Mouse (Mus musculus): ENCODE results near the gene Syt1. TPM values are rescaled to one million over a fixed set of nuclear protein-coding genes. Genes with fewer than 3 reads are reported as not detected.

Gene Syt1
- polyA plus RNA-seq, 1 experiment from 2014 or later, result 0.29 TPM

GRCm38 (mm10) chr10:108567456-108567855 lies 443.3 kb downstream of the Syt1 start:
- no peak overlapping the region for H3K4me2 ChIP-seq
- WGBS (ENCODE audit: insufficient replicate concordance), result 85% methylated on average over 6 of the region's 6 CpGs
- no peak overlapping the region for H3K9ac ChIP-seq
- H3K4me3 ChIP-seq, result no peak overlapping the region
- no peaks in the 10 kb centered on the region for H3K4me1 ChIP-seq
- H3K36me3 ChIP-seq, result no peaks in the 10 kb centered on the region
- 0 out of 2 replicates have a peak, but pooled peaks cover 3% of the 10 kb centered on the region for H3K27me3 ChIP-seq (replicated peaks)
- no peak for ATAC-seq
- no peaks in the 10 kb centered on the region for H3K9me3 ChIP-seq (replicated peaks)
- H3K27ac ChIP-seq, result no peak overlapping the region

DNA sequence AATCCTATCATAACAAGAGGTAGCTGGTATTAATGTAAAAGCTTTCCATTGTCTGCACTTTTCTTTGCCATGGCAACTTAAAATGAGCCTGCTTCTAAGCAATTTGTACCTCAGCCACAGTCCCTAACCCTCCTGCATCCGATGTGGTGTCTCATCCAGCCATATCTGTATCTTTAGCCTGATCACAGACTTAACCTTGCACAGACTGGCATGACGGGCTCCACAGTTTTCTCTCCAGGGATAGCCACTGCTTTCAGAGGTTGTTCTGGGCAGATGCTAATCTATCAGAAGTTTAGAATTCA lies 451.2 kb downstream of the Syt1 start:
- no peaks in the 10 kb centered on the region for H3K4me1 ChIP-seq
- H3K36me3 ChIP-seq, result no peaks in the 10 kb centered on the region
- no peak overlapping the region for H3K4me3 ChIP-seq
- WGBS (ENCODE audit: insufficient replicate concordance), result 61% methylated on average over 2 of the region's 2 CpGs
- H3K27ac ChIP-seq, result no peak overlapping the region
- H3K4me2 ChIP-seq, result no peak overlapping the region
- H3K9me3 ChIP-seq (replicated peaks), result no peaks in the 10 kb centered on the region
- H3K9ac ChIP-seq, result no peak overlapping the region
- H3K27me3 ChIP-seq (replicated peaks), result no peaks in the 10 kb centered on the region
- ATAC-seq, result no peak

DNA sequence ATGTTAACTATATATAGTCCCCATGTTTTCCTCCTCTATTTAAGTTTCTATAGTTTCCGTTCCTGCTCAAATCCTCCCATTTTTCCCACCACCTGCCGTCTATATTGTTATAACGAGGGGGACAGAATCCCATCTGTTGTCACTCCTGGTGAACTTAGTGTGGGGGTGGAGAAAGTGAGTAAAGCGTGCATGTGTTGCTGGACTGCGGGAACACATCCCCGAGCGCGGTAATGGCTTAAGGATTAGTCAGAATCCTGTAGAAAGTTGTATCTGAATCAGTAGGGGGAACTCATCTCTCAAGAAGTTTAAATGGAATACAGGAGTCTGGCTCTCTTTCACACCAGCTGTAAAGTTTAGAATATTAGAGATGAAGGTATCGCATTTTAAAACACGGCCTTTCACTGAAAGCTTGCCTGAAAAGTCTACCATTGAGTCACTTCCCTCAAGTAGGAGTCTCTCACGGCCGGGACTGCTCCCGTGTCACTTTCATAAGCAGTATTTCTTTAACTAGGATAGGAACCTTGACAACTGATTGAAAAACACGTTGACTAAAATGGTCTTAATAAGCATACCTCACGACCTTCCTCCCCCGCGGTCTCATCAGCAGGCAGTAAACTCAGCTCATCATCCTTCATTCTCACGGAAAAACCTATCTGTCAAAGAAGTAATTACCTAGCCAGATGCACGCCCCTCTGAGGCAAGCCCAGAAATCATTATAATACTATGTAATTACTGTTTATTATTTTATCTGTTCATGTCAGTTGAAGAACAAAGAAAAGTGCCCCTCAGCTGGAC lies 451.8 kb downstream of the Syt1 start:
- no peak overlapping the region for H3K9ac ChIP-seq
- no peak overlapping the region for H3K27ac ChIP-seq
- no peak overlapping the region for H3K4me2 ChIP-seq
- H3K4me3 ChIP-seq, result no peak overlapping the region
- 74% methylated on average over 19 of the region's 19 CpGs for WGBS (ENCODE audit: insufficient replicate concordance)
- no peaks in the 10 kb centered on the region for H3K36me3 ChIP-seq
- H3K27me3 ChIP-seq (replicated peaks), result no peaks in the 10 kb centered on the region
- H3K9me3 ChIP-seq (replicated peaks), result no peaks in the 10 kb centered on the region
- ATAC-seq, result no peak
- H3K4me1 ChIP-seq, result no peaks in the 10 kb centered on the region

DNA sequence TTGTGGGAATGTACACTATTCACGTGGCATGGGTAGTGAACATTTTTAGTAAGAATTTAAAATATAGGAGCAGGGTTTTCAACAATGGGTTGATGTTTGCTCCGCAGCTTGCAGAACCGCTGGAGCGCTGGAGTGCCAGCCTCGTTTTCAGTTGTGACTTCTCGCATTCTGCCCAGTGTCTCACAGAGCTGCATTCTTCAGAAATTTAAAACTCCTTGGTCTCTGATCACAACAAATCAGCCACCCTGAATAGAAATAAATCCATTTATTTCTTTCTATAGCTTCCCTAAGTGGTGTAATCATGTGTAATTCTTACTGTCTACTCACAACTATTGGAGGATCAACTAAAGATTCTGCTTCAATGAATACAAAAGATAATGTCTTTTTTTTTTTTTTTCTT lies 458.2 kb downstream of the Syt1 start:
- Histone ChIP-seq H3K27ac (no peak overlapping the region), H3K4me2 (no peak overlapping the region), H3K9ac (no peak overlapping the region), H3K4me1 (no peaks in the 10 kb centered on the region), H3K4me3 (no peak overlapping the region), H3K36me3 (no peaks in the 10 kb centered on the region), H3K27me3 (replicated peaks) (no peaks in the 10 kb centered on the region), H3K9me3 (replicated peaks) (no peaks in the 10 kb centered on the region)
- no peak for ATAC-seq
- 74% methylated on average over 6 of the region's 6 CpGs for WGBS (ENCODE audit: insufficient replicate concordance)

GRCm38 (mm10) chr10:108545715-108546114 lies 465.1 kb downstream of the Syt1 start:
- Histone ChIP-seq H3K9ac (no peak overlapping the region), H3K4me2 (no peak overlapping the region), H3K4me1 (no peaks in the 10 kb centered on the region), H3K36me3 (no peaks in the 10 kb centered on the region), H3K27me3 (replicated peaks) (no peaks in the 10 kb centered on the region), H3K4me3 (no peak overlapping the region), H3K27ac (no peak overlapping the region), H3K9me3 (replicated peaks) (no peaks in the 10 kb centered on the region)
- 73% methylated on average over 3 of the region's 3 CpGs for WGBS (ENCODE audit: insufficient replicate concordance)
- ATAC-seq, result no peak

DNA sequence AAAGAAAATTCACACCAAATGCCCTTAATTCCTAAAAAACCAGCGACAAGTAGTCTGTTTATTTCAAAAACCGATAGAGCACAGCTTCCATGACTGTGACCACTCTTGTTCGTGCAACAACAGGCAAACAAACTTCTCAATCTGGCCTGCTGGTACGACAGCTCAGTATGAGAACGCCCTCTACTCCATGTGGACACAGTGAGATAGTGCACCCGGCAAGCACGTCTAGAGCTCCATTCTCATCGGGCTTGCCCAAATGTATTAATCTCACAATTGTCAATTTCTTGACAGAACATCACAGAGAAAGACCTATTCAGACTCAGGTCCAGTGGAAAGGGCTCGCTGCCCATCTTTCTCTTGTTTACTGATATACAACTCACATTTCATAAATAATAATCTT lies 469.2 kb downstream of the Syt1 start:
- Histone ChIP-seq H3K9ac (no peak overlapping the region), H3K36me3 (no peaks in the 10 kb centered on the region), H3K9me3 (replicated peaks) (no peaks in the 10 kb centered on the region), H3K27me3 (replicated peaks) (no peaks in the 10 kb centered on the region), H3K4me3 (no peak overlapping the region), H3K4me1 (no peaks in the 10 kb centered on the region), H3K4me2 (no peak overlapping the region), H3K27ac (no peak overlapping the region)
- 64% methylated on average over 9 of the region's 9 CpGs for WGBS (ENCODE audit: insufficient replicate concordance)
- no peak for ATAC-seq

GRCm38 (mm10) chr10:108538546-108538945 lies 472.2 kb downstream of the Syt1 start:
- H3K9ac ChIP-seq, result no peak overlapping the region
- H3K4me2 ChIP-seq, result no peak overlapping the region
- H3K4me3 ChIP-seq, result no peak overlapping the region
- H3K27ac ChIP-seq, result no peak overlapping the region
- H3K27me3 ChIP-seq (replicated peaks), result no peaks in the 10 kb centered on the region
- H3K4me1 ChIP-seq, result no peaks in the 10 kb centered on the region
- H3K9me3 ChIP-seq (replicated peaks), result no peaks in the 10 kb centered on the region
- no peak for ATAC-seq
- 66% methylated on average over 3 of the region's 3 CpGs for WGBS (ENCODE audit: insufficient replicate concordance)
- no peaks in the 10 kb centered on the region for H3K36me3 ChIP-seq

DNA sequence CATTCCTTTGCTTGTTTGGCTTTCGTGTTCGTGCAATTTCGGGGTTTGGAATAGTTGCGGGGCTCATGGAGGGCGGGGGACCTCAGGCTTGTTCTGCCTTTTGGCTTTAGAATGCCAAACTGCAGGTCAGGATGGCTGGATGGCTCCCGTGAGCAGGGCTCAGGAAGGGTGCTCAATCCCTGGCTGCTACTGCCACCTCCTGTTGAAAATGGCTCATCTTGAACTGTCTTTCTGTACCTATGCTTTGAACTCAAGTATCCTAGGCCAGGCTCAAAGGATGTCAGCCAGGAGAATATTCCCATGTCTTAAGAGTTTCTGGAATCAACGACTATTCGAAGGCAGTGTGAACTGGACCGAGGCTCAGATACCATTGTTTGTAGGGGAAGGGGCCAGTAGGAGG lies 473.1 kb downstream of the Syt1 start:
- ATAC-seq, result no peak
- Histone ChIP-seq H3K27me3 (replicated peaks) (no peaks in the 10 kb centered on the region), H3K9ac (no peak overlapping the region), H3K27ac (no peak overlapping the region), H3K9me3 (replicated peaks) (no peaks in the 10 kb centered on the region), H3K36me3 (no peaks in the 10 kb centered on the region), H3K4me3 (no peak overlapping the region), H3K4me1 (no peaks in the 10 kb centered on the region), H3K4me2 (no peak overlapping the region)
- 61% methylated on average over 9 of the region's 9 CpGs for WGBS (ENCODE audit: insufficient replicate concordance)

- 35% methylated on average over 5 of the region's 5 CpGs for WGBS (ENCODE audit: insufficient replicate concordance)
- ATAC-seq, result no peak
- Histone ChIP-seq H3K9ac (no peak overlapping the region), H3K9me3 (replicated peaks) (no peaks in the 10 kb centered on the region), H3K27ac (no peak overlapping the region), H3K27me3 (replicated peaks) (no peaks in the 10 kb centered on the region), H3K4me1 (no peaks in the 10 kb centered on the region), H3K36me3 (no peaks in the 10 kb centered on the region), H3K4me2 (no peak overlapping the region), H3K4me3 (no peak overlapping the region)
These were observed 474.9 kb downstream of the Syt1 start for GRCm38 (mm10) chr10:108535922-108536321.

DNA sequence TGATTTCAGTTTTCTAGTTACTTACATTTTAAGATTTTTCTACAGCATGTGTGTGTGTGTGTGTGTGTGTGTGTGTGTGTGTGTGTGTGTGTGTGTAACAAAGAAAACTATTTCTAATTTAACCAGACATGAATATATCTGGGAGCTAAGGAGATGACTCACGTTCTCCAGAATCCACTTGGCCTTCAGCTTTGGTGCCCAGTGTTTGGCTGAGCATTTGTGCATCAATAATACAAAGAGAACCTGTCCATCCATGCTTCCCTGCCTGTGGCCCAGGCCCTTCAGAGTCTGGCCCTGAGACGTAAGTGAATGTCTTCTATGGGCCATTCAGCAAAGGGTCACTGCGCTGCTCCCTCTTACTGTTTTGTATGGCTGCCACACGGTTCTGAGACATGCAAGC lies 476.7 kb downstream of the Syt1 start:
- Histone ChIP-seq H3K9ac (no peak overlapping the region), H3K27me3 (replicated peaks) (no peaks in the 10 kb centered on the region), H3K9me3 (replicated peaks) (no peaks in the 10 kb centered on the region), H3K4me3 (no peak overlapping the region), H3K27ac (no peak overlapping the region), H3K4me2 (no peak overlapping the region), H3K36me3 (no peaks in the 10 kb centered on the region), H3K4me1 (no peaks in the 10 kb centered on the region)
- ATAC-seq, result no peak
- WGBS (ENCODE audit: insufficient replicate concordance), result 68% methylated on average over 4 of the region's 4 CpGs

- Histone ChIP-seq H3K9ac (no peak overlapping the region), H3K4me3 (no peak overlapping the region), H3K9me3 (replicated peaks) (no peaks in the 10 kb centered on the region), H3K27me3 (replicated peaks) (no peaks in the 10 kb centered on the region), H3K4me1 (no peaks in the 10 kb centered on the region), H3K36me3 (no peaks in the 10 kb centered on the region), H3K27ac (no peak overlapping the region), H3K4me2 (no peak overlapping the region)
- 76% methylated on average over 11 of the region's 11 CpGs for whole genome bisulfite sequencing (ENCODE audit: insufficient replicate concordance)
- ATAC-seq, result no peak
These were observed 477.9 kb downstream of the Syt1 start for GRCm38 (mm10) chr10:108532916-108533315.

- no peaks in the 10 kb centered on the region for H3K36me3 ChIP-seq
- no peaks in the 10 kb centered on the region for H3K27me3 ChIP-seq (replicated peaks)
- no peak overlapping the region for H3K9ac ChIP-seq
- H3K4me3 ChIP-seq, result no peak overlapping the region
- no peak overlapping the region for H3K27ac ChIP-seq
- 83% methylated on average over 9 of the region's 9 CpGs for WGBS (ENCODE audit: insufficient replicate concordance)
- no peak overlapping the region for H3K4me2 ChIP-seq
- no peaks in the 10 kb centered on the region for H3K4me1 ChIP-seq
- no peak for ATAC-seq
- H3K9me3 ChIP-seq (replicated peaks), result no peaks in the 10 kb centered on the region
These were observed 478.5 kb downstream of the Syt1 start for GRCm38 (mm10) chr10:108532283-108532682.

- no peak for ATAC-seq
- Histone ChIP-seq H3K4me2 (no peak overlapping the region), H3K9ac (no peak overlapping the region), H3K4me3 (no peak overlapping the region), H3K27ac (no peak overlapping the region), H3K36me3 (no peaks in the 10 kb centered on the region), H3K4me1 (no peaks in the 10 kb centered on the region), H3K27me3 (replicated peaks) (no peaks in the 10 kb centered on the region), H3K9me3 (replicated peaks) (no peaks in the 10 kb centered on the region)
- 56% methylated on average over 4 of the region's 4 CpGs for WGBS (ENCODE audit: insufficient replicate concordance)
These were observed 479.1 kb downstream of the Syt1 start for GRCm38 (mm10) chr10:108531641-108532040.

Measured in liver, embryonic 12.5 days (tissue).